Mouse (Mus musculus): ENCODE results near the gene Acyp1.
"Not testable (repeated sequence)": the region's sequence is repeated elsewhere in the genome, so short reads cannot be mapped to it uniquely, and the experiment has no call there.

Acyp1 gene

DNA sequence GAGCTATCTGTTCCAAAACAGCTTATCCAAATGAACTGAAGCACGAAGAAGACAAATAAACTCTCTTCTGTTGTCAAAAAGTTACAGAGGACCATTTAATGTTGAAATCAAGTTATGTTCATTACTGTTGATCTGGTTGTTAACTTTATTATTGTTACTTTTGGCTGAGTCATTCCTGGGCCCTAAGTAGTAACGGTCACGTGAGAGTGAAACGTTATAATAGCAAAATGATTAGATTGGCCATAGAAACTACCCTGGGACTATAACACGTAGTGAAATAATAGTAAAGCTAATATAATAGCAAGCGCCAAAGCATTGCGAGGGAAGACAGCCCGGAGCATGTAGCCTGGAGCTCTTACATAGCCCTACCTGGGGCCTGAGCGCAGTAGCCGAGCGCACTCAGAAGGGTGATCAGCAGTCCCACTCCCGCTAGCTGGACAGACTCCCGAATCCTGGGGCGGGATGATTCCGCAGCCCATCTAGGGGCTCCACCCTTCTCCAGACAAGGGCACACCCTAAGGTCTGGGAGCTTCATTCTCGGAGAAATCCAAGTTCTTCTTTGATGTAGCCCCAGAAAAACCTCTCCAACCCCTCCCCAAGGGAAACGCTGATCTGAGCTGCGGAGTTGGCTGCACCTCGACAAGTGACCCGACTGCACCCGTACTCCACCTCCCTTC is at the start of gene Acyp1:
Gene Acyp1 (minus strand): TSS at position 630 of the 677 bp plus-strand sequence.
- no peak for DNase-seq

DNA sequence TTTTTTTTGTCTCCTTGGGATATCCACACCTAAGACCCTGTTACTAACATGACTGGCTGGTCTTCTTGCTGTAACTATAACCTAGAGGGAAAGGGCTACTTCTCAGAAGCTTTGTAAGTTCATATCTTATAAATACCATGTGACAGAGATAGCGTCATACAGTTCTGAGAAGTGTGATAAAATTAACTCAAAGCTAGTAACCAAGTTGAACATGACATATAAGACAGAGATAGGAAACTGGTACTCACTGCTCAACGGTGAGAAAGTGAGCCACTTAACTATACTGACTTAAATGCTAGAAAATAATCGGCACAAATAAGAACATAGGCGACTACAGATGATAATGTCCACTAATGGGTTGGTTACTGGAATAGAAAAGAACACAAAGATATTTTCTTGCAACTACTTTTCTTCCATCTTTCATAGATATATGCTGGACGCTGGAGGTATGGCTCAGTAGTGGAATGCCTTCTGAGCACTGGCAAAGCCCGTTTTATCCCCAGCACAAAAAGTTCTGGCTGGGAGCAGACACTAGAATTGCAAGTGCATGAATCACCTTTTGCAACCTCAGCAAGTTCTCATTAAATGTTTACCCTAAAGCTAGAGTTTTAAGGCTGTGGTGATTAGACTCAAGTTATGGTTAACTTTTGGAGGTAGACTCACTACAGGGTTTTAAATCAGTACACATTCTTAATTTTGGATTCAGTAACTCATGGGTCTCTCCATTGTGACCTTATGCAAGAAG is 49.5 kb upstream of the Acyp1 start:
- DNase-seq: no peak

DNA sequence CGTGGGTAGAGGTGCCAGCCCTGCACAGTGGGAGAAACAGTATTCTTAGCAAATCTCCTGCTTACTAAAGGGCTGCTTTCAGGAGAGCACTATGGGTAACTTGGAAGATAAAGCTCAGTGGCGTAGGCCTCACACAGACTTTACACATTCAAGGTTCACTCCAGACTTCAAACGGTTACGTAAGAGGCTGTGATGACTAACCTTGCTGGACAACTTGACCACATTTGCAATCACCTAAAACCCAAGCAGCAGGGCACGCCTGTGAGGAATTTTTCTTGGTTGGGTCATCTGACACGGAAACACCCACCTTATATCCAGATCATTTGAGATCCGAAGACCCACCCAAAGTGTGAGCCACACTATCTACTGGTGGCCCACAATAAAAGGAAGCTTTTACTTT is 41.9 kb upstream of the Acyp1 start:
- no peak for DNase-seq

DNA sequence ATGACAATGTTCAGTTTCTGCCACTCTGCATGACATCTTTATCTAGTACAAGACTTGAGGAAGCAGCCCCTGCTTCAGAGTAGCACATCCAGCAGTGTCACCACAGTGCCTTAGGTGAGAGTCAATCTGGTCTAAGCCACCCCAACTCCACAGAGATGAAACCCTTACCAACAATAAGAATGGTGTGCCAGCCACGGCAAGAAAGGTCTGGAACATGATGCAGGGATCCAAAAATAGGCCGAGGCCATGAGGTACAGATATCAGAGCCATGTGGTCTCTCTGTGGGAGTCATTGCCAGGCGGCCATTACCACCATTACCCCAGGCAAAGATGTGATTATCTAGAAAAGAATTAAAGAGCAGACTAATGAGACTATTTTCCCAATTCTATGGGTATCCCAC is 20.4 kb upstream of the Acyp1 start:
- no peak for DNase-seq

DNA sequence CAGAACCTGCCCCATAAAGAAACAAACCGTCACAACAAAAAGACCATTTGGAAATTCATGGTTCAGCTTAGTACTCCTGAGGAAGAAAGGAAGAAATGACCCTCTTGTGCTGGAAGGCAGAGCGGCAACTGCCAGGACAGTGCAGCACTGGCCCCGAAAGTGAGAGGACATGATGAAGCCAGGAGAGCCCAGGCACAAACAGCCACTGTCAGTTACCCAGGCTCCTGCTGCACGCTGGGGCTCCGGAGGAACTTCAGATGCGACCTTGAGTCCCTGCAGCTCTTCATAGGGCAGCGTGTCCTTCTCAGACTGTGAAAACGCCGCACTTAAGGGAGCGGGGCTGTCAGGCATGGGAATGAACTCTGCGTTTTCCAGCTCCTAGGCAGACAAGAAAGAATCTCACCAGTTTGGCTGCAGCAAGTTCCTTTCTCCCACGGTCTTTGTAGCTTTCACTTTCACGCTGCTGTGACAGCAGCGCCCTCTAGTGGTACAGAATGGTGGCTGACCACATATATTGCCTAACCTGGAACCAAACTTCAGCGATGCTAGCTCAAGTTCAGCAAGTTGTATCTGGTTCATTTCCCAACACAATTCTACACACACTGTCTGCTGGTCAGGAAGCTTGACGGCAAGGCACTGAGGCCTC is 17.1 kb upstream of the Acyp1 start:
- DNase-seq: peak; percentile 51 to 61

DNA sequence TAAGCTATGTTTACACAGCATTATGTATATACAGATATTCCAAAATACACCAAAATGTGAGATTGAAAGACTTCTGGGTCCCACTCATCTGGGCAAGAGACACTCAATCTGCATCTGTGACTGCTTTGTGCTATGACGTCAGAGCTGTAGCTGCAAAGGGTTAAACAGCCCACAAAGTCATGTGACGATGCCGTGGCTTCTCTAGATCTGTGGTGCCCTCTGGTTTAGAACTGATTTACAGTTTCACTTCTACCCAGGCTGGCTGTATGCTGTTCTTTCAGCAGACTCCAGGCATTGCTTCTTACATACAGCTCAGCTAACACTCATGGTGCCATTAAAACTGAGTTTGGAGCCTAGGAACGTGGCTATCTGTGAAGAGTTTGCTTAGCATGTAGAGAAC is 16.5 kb upstream of the Acyp1 start:
- no peak for DNase-seq

DNA sequence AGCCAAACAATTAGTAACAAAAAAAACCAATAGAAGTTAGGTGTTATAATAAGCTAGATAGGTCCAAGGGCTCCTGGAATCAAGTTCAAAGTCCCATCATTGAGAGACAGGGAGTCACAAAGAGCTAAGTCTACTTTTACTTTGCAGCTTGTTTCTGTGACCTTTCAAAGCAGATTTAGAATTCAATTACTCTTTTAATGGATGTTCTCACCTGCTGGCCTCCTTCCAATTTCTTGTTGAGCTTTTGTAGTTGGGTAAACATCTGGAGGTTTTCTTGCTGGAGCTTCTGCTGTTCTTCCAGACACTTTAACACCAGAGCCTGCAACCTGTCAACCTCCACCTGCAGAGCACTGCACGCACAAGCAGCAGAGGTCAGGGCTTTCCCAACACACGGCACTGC is 15.0 kb upstream of the Acyp1 start:
- no peak for DNase-seq

DNA sequence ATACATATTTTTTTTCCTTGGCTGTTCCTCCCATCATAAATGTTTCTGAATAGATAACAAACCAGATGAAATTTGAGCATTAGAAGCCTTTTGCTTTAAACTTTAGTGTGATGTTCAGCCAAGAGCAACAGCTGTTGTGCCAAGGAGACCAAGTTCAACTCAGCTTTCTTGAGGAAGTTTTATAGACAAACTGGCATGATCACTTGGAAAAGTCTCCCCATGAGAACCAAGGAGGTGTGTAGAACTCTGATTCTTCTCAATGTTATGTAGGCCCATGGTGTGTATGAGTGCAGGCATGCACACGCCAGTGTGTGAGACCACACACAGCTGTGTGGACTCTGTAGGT is 10.6 kb upstream of the Acyp1 start:
- DNase-seq: no peak

DNA sequence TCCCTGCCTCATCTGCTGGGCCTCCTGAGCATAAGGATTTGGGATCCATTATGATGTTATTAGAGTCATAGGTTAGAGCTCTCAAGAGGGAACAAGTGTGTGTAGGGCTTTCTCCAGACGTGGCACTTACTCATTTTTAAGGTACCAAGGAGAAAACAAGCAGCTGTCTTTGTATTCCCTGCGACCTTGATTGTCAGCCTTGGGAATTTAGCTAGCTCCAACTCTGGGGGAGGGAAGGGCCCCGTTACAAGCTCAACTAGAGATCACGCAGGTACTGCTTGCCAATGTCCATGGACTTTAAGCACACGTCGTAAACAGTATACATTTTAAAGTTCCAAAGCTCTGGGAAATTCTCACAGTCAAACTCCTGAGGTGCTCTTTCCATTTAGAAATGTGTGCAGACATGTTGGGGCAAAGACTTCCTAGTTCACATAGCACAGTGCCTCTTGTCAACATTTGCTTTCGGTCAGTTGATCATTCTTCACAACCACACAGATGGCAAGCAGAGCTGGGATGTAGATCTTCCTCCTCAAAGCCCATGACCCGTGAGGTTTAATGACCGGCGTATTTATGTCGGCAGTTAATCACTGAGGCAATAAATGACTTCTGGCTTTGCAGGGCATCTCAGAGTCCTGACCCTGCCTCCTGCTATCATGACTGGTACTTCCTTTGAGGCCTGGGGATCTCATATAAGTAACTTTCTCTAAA is 10.0 kb upstream of the Acyp1 start:
- no peak for DNase-seq

DNA sequence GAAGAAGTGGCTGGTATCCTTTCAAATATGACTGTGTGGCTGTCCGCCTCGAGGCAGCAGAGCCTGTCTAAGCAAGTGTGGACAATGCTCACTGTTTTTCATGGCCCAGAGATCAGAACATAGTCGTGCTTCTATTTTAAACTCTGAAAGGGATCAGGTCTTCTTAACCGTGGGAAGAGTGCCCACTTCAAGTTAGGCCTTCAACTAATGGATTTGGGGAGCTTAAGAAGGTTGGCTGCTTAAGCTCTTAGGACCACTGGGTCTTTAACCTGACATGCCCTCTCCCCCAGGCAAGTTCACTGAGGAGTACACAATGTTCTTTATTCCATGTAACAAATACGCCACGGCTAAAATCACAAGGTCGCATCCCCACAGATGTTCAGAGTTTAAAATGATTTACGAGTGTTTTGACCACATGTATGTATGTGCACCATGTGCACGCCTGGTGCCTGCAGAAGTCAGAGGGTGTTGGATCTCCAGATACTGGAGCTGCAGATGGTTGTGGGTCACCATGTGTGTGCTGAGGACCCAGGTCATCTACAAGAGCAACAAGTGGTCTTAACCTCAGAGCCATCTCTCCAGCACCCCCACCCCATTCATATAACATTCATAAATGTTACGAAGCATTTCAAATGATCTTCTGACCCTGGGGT is 9.2 kb upstream of the Acyp1 start:
- no peak for DNase-seq

DNA sequence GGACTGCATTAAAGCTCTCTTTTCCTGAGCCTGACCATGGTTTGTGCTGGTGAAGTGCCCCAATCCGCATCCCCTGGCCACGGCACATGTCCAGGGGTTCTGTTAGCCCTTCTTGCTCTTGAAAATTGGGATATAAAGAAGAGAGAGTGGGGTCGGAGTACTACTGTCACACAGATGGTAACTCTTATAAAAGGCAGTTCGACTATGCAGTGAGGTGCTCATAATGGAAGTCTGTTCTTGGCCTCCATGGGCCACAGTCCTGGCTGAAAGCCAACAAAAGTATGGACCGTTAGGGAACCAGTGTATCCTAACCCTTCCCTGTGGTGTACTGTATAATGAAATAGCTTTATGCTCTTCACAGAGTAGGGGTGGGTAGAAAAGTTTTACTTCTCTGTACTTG is 8.7 kb upstream of the Acyp1 start:
- no peak for DNase-seq

DNA sequence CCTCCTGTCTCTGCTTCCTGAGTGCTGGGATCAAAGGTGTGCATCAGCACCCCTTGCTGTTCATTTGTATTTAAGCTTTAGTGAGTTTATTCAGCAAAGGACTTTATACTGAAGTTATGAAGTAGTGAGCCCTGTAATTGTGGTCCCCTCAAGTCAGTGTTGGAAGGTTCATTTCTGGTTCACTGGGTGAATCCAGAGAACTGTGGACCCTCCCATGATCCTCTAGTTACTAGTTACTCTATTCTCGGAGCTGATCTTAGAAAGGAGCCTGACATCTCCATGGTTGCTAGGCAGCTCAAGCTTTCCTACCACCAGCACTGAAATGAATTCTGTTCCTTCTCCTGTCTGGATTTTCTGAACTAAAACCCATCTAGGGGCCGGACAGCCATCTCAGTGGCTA is 7.3 kb upstream of the Acyp1 start:
- no peak for DNase-seq

DNA sequence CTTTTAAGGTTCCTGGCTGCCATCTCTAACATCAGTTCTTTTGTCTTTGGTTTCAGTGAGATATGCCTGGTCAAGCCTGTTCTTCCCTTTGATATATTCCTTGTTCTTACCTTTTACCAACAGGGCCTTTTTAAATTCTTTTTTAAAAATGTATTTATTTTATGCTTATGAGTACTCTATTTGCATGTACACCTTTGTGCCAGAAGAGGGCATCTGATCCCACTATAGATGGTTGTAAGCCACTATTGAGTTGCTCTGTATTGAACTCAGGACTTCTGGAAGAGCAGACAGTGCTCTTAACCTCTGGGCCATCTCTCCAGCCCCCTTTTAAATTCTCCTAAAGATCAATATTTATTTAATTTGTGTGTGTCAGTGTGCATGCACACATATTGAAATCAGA is 4.7 kb upstream of the Acyp1 start:
- DNase-seq: no peak

DNA sequence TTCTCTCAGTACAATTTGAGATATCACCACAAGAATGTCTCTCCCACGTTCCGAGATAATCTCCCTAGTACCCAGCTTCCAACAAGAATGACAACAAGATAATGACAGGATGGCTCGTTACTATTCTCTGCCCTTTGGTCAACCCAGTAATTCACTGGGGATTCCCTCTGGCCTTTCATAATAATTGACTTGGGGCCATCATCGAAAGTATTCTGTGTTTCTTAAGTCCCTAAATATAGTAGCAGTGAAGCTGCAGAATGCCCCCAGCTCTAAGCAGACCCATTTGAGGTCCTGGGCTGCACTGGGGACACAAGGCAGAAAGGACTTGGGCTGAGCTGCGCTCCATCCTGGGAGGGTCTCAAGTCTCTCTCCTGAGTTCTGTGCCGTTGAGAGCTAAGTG is 4.0 kb upstream of the Acyp1 start:
- no peak for DNase-seq

DNA sequence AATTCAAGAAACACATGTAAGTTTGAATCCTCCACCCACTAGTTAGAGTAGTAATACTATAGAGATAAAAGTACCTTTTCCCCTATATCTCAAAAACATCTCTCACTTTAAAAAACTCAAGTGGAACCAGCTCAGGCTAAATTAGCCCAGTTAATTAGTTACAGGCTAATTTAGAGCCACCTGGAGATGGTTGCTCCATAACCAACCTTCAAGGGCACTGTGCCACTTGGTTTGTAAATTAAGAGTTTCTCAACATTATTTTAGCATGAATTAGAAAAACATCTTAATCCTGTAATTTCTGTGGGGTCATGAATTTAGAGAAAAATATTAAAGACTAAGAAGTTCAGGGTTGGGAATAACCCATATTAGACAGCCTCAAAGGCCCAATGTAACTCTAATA is 3.3 kb upstream of the Acyp1 start:
- DNase-seq: no peak

DNA sequence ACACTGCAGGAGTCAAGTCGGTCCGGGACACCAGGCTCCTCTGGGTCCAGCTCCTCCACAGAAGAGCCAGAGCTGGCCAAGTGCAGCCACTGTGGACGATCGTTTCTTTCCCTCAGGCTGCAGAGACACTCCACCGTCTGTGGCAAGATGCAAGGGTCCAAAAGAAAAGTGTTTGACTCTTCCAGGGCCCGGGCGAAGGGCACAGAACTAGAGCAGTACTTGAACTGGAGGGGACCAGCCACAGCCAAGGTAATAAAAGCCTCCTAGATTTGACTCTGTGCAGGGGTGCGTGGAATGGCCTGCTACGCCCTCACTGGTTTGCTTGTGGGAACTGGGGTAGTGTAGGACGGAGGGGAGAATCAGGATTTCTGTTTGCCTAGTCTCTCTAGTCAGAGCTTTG is 2.4 kb upstream of the Acyp1 start:
- DNase-seq: no peak

DNA sequence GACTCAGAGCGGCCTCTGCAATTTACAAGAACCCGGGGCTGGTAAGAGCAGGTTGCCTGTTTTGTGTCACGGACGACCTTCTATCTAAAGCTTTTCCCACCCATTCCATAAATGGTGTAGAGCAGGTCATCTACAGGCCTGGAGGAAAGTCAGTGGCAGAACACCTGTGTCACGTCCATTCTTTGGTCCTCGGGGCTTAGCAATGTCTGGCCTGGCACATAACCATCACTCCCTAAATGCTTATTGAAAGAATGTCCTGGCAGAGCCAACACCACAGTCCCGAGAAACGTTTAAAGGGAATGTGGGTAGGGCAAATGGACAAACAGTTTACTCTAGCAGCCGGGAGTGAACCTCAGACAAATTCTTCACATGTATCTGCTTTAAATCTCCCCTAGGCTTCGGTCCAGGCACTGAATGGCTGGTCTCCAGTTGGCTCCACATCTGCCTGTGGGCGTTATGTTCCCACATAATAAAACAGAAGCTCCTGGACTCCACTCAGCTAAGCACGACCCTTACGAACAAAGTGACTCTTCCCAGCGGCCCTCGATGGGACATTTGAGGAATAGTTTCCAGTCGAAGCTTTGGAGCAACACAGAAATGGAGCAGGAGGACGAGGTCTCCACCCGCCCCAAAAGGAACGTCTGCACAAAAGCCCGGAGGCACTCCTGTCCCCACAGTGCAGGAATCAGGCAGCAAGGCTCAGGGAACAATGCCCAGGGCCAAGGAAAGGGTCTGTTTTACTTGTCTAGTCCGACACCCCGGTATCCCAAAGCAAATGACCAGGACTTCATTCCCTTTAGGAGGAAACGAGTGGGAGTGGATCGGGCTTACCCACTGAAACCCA is 1.1 kb upstream of the Acyp1 start:
- no peak for DNase-seq

DNA sequence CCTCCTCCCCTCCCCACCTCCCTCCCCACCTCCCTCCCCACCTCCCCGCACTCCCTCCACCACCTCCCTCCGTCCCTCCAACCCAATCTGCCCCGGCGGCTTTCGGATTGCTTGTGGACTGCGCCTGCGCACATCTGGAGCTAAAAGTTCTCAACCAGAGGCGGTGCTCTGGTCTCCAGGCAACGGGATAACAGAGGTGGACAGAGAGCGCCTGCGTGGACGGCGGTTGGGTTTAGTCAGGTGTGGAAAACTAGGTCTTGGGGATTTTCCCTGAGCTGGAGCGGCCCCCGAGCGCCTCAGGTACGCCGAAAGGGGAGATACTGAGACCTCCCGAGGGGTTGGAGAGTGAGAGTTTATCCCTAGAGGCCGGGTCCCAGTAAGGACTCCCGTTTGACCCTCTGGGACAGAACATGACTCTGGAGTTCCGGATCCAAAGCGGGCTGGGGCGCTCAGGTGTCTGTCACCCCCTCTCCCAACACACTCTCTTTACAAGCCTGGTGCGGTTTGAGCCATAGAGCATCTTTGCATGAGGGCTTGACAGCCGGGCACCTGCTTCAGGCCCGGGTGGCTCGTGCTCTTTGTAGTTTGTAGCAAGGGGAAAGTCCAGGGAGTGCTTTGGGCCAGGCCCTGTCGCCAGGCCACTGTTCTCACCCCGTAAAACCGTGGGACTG is 383 bp upstream of the Acyp1 start, which contains the start of gene Zc2hc1c:
Gene Zc2hc1c (plus strand): TSS at position 106 of the 671 bp plus-strand sequence.
- peak; percentile 46 to 48 for DNase-seq

DNA sequence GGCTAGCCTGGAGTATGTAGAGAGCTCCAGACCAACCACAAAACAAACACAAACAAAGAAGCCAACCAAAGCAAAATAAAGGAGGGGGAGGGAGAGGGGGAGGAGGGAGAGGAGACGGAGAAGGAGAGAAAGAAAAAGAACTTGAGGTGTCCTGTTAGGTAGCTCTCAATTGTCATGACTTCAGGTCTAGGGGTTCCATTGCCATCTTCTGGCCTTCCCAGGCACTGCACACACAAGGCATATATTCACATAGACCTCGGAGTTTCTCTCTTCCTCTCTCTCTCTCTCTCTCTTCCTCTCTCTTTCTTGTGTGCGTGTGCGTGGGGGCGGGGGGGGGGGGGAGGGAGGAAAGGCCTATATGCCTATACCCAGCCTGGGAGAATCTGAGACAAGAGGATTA is 1.3 kb downstream of the Acyp1 start:
- DNase-seq: peak in 1 of 2 experiments; percentile 26

DNA sequence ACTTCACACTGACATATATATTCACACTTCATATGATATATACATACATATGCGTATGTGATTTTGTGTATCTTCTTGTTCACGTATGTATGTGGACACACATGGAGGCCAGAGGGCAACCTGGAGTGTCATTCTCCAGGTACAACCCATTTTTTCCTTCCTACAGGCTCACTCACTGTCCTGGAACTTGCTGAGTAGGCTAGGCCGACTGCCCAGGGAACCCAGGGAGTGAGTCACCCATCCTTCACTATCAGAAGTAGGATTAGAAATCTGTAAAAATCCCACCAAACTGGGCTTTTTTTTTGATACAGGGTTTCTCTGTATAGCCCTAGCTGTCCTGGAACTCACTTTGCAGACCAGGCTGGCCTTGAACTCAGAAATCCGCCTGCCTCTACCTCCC is 3.2 kb downstream of the Acyp1 start:
- DNase-seq: no peak

DNA sequence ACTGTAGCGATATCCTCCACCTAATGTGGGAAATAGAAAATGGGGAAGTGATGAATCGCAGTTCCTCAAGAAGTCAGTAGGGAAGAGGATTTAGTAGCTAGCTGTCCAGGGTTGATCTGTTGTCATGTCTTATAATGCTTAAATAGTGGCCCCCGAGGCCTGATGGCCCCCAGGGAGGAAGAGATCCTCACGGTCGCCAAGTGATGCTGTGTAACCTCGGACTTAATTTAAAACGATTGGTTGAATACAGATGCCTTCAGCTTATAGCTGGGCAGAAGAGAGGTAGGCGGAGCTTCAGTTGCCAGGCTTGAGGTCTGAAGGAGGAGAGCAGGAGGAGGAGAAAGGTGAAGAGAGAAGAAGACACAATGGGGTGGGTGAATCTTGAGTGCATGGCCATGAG is 3.9 kb downstream of the Acyp1 start:
- DNase-seq: no peak

DNA sequence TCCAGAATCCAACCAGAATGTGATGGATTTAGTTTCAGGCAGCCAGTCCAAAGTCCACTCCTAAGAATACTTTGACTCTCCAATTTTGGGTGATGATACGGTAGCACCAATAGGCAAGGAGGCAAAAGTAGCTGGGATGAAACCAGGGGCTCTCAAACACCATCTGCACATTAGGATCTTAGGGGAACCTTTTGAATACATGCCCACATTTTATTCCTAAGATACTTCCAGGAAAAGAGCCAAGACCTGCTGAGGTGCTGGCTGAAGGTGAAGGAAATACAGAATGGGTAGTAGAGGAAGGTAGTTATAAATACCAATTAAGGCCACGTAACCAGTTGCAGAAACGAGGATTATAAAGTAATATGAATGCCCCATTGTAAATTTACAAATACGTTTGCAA is 6.5 kb downstream of the Acyp1 start:
- DNase-seq: not testable (repeated sequence)

Measured in thymus, adult 18-20 months (tissue).